Mouse (Mus musculus): ENCODE data around the gene Aasdh. TPM values are rescaled to one million over a fixed set of nuclear protein-coding genes. Genes with fewer than 3 reads are reported as not detected.
A peak's percentile ranks its signal among the peaks of the same experiment; 100 is the strongest.

Gene Aasdh
- total and polyA plus RNA-seq, 2 experiments from 2014 or later, result 8.7 to 16.4 TPM

- Histone ChIP-seq H3K9me3 (replicated peaks; ENCODE audit: control insufficient read depth, low read length) (no peaks in the 10 kb centered on the region), H3K4me3 (ENCODE audit: low read depth, low read length) (peak within 1 kb of the TSS; percentile 93), H3K4me1 (ENCODE audit: control insufficient read depth, insufficient read depth) (peaks cover 46% of the 10 kb centered on the region), H3K9ac (replicated peaks; ENCODE audit: low read depth, low read length) (peak within 1 kb of the TSS; percentile 74), H3K27ac (ENCODE audit: low read depth) (peak within 1 kb of the TSS; percentile 88), H3K27me3 (ENCODE audit: control insufficient read depth, insufficient read depth, low read length) (no peaks in the 10 kb centered on the region), H3K4me2 (ENCODE audit: low read depth, low read length) (peak within 1 kb of the TSS; percentile 81), H3K36me3 (replicated peaks; ENCODE audit: control insufficient read depth, insufficient read depth, low read length) (peaks cover 2% of the 10 kb centered on the region)
- ATAC-seq (ENCODE audit: insufficient read depth, low read depth) (peak; percentile 95), DNase-seq (ENCODE audit: low spot score) (peak; percentile 100)
- TF ChIP-seq CTCF (IDR thresholded peaks at IDR 0.05; ENCODE audit: low read depth) (no peak), EP300 (IDR thresholded peaks at IDR 0.05; ENCODE audit: low read depth) (peak; percentile 57; the same call in 1 of the 2 replicates)
- under 1% methylated on average over 81 of the region's 81 CpGs for WGBS
Observed at GRCm38 (mm10) chr5:76951106-76952027, 46.1 kb upstream of the Aasdh start, which contains the start of the genes Paics and Ppat. TSS of gene Paics (plus strand) at chr5:76951307. TSS of gene Ppat (minus strand) at chr5:76951578.

GRCm38 (mm10) chr5:76950343-76951105, 45.2 kb upstream of the Aasdh start:
- Histone ChIP-seq H3K4me2 (ENCODE audit: low read depth, low read length) (peak overlapping the region; percentile 81), H3K4me3 (ENCODE audit: low read depth, low read length) (peak overlapping the region; percentile 93), H3K27ac (ENCODE audit: low read depth) (peak overlapping the region; percentile 88), H3K9me3 (replicated peaks; ENCODE audit: control insufficient read depth, low read length) (no peaks in the 10 kb centered on the region), H3K4me1 (ENCODE audit: control insufficient read depth, insufficient read depth) (peaks cover 54% of the 10 kb centered on the region), H3K27me3 (ENCODE audit: control insufficient read depth, insufficient read depth, low read length) (no peaks in the 10 kb centered on the region), H3K36me3 (replicated peaks; ENCODE audit: control insufficient read depth, insufficient read depth, low read length) (no peaks in the 10 kb centered on the region), H3K9ac (replicated peaks; ENCODE audit: low read depth, low read length) (peak overlapping the region; percentile 49)
- 2% methylated on average over 24 of the region's 24 CpGs for WGBS
- ATAC-seq (ENCODE audit: insufficient read depth, low read depth) (no peak; the same call in 1 of the 2 replicates), DNase-seq (ENCODE audit: low spot score) (no peak)
- 0 out of 2 replicates have a peak, but pooled peaks have one; percentile 0 for TF ChIP-seq EP300 (IDR thresholded peaks at IDR 0.05; ENCODE audit: low read depth)
- TF ChIP-seq CTCF (IDR thresholded peaks at IDR 0.05; ENCODE audit: low read depth), result no peak

GRCm38 (mm10) chr5:76947758-76948157, 42.4 kb upstream of the Aasdh start:
- Histone ChIP-seq H3K4me1 (ENCODE audit: control insufficient read depth, insufficient read depth) (peaks cover 48% of the 10 kb centered on the region), H3K27me3 (ENCODE audit: control insufficient read depth, insufficient read depth, low read length) (no peaks in the 10 kb centered on the region), H3K4me3 (ENCODE audit: low read depth, low read length) (no peak overlapping the region), H3K9ac (replicated peaks; ENCODE audit: low read depth, low read length) (no peak overlapping the region), H3K9me3 (replicated peaks; ENCODE audit: control insufficient read depth, low read length) (no peaks in the 10 kb centered on the region), H3K27ac (ENCODE audit: low read depth) (peak overlapping the region; percentile 68), H3K36me3 (replicated peaks; ENCODE audit: control insufficient read depth, insufficient read depth, low read length) (no peaks in the 10 kb centered on the region), H3K4me2 (ENCODE audit: low read depth, low read length) (peak overlapping the region; percentile 2; the same call in 1 of the 2 replicates)
- DNase-seq (ENCODE audit: low spot score) (peak; percentile 49), ATAC-seq (ENCODE audit: insufficient read depth, low read depth) (no peak)
- TF ChIP-seq EP300 (IDR thresholded peaks at IDR 0.05; ENCODE audit: low read depth) (no peak), CTCF (IDR thresholded peaks at IDR 0.05; ENCODE audit: low read depth) (no peak)
- 55% methylated on average over 4 of the region's 4 CpGs for WGBS

- ATAC-seq (ENCODE audit: insufficient read depth, low read depth) (no peak), DNase-seq (ENCODE audit: low spot score) (no peak)
- Histone ChIP-seq H3K9ac (replicated peaks; ENCODE audit: low read depth, low read length) (no peak overlapping the region), H3K4me3 (ENCODE audit: low read depth, low read length) (no peak overlapping the region), H3K27me3 (ENCODE audit: control insufficient read depth, insufficient read depth, low read length) (no peaks in the 10 kb centered on the region), H3K9me3 (replicated peaks; ENCODE audit: control insufficient read depth, low read length) (no peaks in the 10 kb centered on the region), H3K36me3 (replicated peaks; ENCODE audit: control insufficient read depth, insufficient read depth, low read length) (no peaks in the 10 kb centered on the region), H3K27ac (ENCODE audit: low read depth) (peak overlapping the region; percentile 68), H3K4me2 (ENCODE audit: low read depth, low read length) (no peak overlapping the region), H3K4me1 (ENCODE audit: control insufficient read depth, insufficient read depth) (peaks cover 41% of the 10 kb centered on the region)
- TF ChIP-seq EP300 (IDR thresholded peaks at IDR 0.05; ENCODE audit: low read depth) (no peak), CTCF (IDR thresholded peaks at IDR 0.05; ENCODE audit: low read depth) (no peak)
- 37% methylated on average over 4 of the region's 4 CpGs for WGBS
Observed at GRCm38 (mm10) chr5:76947142-76947541, 41.8 kb upstream of the Aasdh start.

- 85% methylated on average over 2 of the region's 2 CpGs for WGBS
- Histone ChIP-seq H3K36me3 (replicated peaks; ENCODE audit: control insufficient read depth, insufficient read depth, low read length) (no peaks in the 10 kb centered on the region), H3K9ac (replicated peaks; ENCODE audit: low read depth, low read length) (no peak overlapping the region), H3K27me3 (ENCODE audit: control insufficient read depth, insufficient read depth, low read length) (no peaks in the 10 kb centered on the region), H3K4me1 (ENCODE audit: control insufficient read depth, insufficient read depth) (peaks cover 45% of the 10 kb centered on the region), H3K27ac (ENCODE audit: low read depth) (peak overlapping the region; percentile 68; the same call in 1 of the 2 replicates), H3K4me2 (ENCODE audit: low read depth, low read length) (no peak overlapping the region), H3K9me3 (replicated peaks; ENCODE audit: control insufficient read depth, low read length) (no peaks in the 10 kb centered on the region), H3K4me3 (ENCODE audit: low read depth, low read length) (no peak overlapping the region)
- ATAC-seq (ENCODE audit: insufficient read depth, low read depth) (no peak), DNase-seq (ENCODE audit: low spot score) (no peak)
- TF ChIP-seq EP300 (IDR thresholded peaks at IDR 0.05; ENCODE audit: low read depth), result no peak
- no peak for TF ChIP-seq CTCF (IDR thresholded peaks at IDR 0.05; ENCODE audit: low read depth)
Observed at GRCm38 (mm10) chr5:76945678-76946033, 40.3 kb upstream of the Aasdh start.

Measured in heart, postnatal 0 days (tissue).